Mouse (Mus musculus) thymus, postnatal 36 days (tissue): Measurements from ENCODE around the gene Tnni1.

Experiments
- DNase-seq, 2 experiments: peaks; one replicate each; pipeline ENCODE4 v3.0.0; 2022; ENCODE audit warnings: mixed read lengths in 2 of 2

Tnni1 gene

GRCm38 (mm10) chr1:135811016-135811646, 31.9 kb downstream of the Tnni1 start:
- peak; percentile 87 to 91 for DNase-seq

GRCm38 (mm10) chr1:135812205-135812604, 33.0 kb downstream of the Tnni1 start:
- no peak for DNase-seq

- no peak for DNase-seq
These were observed 33.4 kb downstream of the Tnni1 start for GRCm38 (mm10) chr1:135812618-135813017.

- DNase-seq = no peak
These were observed 33.8 kb downstream of the Tnni1 start for GRCm38 (mm10) chr1:135813071-135813470.

GRCm38 (mm10) chr1:135813687-135814395, 34.6 kb downstream of the Tnni1 start:
- peak; percentile 21 to 65 for DNase-seq

GRCm38 (mm10) chr1:135814531-135814930, 35.3 kb downstream of the Tnni1 start:
- no peak for DNase-seq

- DNase-seq = peak in 1 of 2 experiments; percentile 14
These were observed 38.4 kb downstream of the Tnni1 start for GRCm38 (mm10) chr1:135817595-135817994.

- DNase-seq = peak; percentile 12 to 27
These were observed 39.4 kb downstream of the Tnni1 start, which contains the start of gene Lad1 for GRCm38 (mm10) chr1:135818481-135819086. Gene Lad1 (plus strand): TSS chr1:135818598.

GRCm38 (mm10) chr1:135820071-135820470, 40.8 kb downstream of the Tnni1 start:
- DNase-seq = no peak

GRCm38 (mm10) chr1:135820736-135821364, 41.6 kb downstream of the Tnni1 start:
- DNase-seq = no peak

GRCm38 (mm10) chr1:135821780-135822179, 42.5 kb downstream of the Tnni1 start:
- DNase-seq = no peak

- peak in 1 of 2 experiments; percentile 40 for DNase-seq
These were observed 49.7 kb downstream of the Tnni1 start for GRCm38 (mm10) chr1:135828918-135829317.

GRCm38 (mm10) chr1:135834206-135834859, 55.1 kb downstream of the Tnni1 start:
- DNase-seq = peak; percentile 17 to 33

GRCm38 (mm10) chr1:135834983-135835382, 55.7 kb downstream of the Tnni1 start:
- no peak for DNase-seq

GRCm38 (mm10) chr1:135835716-135836483, 56.7 kb downstream of the Tnni1 start, which contains the start of gene Tnnt2:
Gene Tnnt2 (plus strand): TSS chr1:135836354.
- no peak for DNase-seq

GRCm38 (mm10) chr1:135838626-135839025, 59.4 kb downstream of the Tnni1 start:
- no peak for DNase-seq

- no peak for DNase-seq
These were observed 59.8 kb downstream of the Tnni1 start for GRCm38 (mm10) chr1:135839065-135839464.

- DNase-seq = no peak
These were observed 61.6 kb downstream of the Tnni1 start for GRCm38 (mm10) chr1:135840675-135841395.

GRCm38 (mm10) chr1:135843519-135844262, 64.5 kb downstream of the Tnni1 start:
- no peak for DNase-seq

- DNase-seq = no peak
These were observed 65.2 kb downstream of the Tnni1 start for GRCm38 (mm10) chr1:135844481-135844880.
